Mouse (Mus musculus): ENCODE data around the gene Reck.

Reck gene

DNA sequence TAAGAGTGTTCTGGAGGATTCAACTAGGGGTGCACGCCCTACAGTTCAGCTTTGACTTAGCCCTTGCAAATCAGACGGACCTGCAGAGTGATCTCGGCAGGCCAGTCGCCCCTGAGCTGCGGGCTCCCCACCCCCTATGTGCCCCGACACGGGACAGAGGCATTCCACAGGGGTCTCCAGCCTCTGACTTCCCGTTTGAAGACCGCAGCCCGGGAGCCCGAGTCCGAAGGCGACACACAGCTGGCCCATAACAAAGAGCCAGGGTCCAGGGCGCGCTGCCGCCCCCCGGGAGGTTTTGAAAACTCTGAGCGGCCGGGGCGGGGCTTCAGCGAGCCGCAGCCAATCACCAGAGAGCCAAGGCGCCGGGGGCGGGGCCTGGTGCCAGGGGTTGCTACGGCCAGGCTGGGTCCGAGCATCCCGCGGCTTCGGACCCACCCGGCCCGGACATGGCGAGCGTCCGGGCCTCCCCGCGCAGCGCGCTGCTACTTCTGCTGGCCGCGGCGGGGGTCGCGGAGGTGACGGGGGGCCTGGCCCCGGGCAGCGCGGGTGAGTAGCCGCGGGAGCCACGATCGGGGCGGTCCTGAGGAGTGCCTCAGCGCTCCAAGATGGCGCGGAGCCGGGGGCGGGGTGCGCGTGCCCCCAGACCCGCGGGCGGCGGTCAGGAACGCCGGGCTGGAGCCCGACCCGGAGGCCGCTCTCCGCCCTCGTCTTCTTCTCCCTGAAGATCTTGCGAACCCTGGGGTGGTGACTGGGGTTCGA lies at the start of gene Reck:
TSS of gene Reck (plus strand) at position 371 of the 759 bp plus-strand sequence.
- peak; percentile 75 for DNase-seq

DNA sequence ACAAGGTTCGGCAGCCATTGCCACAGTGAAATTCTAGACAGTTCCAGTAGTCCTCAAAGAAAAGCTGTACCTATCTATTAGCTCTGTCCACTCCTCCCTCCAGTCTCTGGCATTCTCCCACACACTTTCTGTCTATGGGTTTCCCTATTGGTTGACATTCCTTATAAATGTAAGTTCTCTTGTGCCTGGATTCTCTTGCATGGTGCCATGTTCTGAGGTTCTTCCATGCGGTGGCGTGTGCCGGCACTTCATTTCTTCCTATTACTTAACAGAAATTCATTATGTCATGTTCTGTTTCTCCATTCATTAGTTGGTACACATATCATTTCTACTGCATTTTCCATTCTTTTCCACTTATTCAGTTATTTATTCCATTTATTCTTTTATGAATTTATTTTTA lies 46.5 kb upstream of the Reck start:
- no peak for DNase-seq

DNA sequence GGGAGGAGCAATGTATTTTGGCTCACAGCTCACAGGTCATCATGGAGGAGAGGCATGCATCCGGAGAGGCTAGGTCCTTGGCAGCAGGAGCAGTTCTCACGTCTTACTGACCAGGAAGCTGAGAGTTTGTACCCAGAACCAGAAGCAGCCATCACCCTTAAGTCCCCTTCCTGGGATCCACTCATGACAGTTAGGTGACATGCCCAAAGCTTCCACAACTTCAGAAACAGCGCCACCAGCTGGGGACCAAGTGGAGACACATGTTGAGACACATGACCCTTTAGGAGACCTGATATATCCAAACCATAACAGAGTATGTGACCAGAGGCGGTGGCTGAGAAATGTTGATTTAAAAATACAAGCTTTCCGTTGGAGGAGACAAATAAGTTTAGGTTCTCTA lies 43.3 kb upstream of the Reck start:
- DNase-seq, result no peak

DNA sequence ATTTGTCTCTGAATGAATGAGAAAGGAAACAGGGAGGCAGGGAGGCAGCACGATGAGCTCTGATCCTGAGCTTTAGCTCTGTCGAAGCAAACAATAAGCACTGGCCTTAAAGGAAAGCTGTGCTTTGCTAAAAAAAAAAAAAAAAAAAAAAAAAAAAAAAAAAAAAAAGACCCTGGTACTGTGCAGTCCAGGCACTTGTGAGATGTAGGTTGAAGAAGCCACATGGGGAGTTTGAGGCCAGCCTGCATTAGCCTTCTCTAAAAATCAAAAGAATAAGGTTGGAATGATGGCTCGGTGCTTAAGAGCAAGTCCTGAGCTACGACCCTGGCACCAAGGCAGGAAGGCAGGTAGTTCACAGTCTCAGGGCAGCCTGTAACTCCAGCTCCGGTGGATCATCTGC lies 41.6 kb upstream of the Reck start:
- DNase-seq, result no peak

DNA sequence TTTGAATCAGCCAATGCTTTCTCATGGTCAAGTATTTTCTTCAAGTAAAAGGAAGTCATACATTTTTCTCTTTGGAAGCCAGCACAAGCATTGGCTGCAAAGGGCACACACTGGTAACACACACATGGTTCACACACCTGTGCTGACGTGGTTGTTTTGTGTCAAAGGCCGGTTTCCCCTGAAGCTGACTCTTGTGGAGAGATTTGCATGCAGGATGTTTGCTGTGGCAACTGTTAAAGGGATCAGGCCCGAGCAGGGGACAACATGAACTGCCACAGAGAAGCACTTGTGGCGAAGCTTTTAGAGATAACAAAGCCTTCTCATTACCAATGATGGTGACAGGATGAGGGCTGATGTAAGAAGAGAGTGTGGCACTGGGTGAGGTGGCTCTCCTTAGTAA lies 40.6 kb upstream of the Reck start:
- no peak for DNase-seq

DNA sequence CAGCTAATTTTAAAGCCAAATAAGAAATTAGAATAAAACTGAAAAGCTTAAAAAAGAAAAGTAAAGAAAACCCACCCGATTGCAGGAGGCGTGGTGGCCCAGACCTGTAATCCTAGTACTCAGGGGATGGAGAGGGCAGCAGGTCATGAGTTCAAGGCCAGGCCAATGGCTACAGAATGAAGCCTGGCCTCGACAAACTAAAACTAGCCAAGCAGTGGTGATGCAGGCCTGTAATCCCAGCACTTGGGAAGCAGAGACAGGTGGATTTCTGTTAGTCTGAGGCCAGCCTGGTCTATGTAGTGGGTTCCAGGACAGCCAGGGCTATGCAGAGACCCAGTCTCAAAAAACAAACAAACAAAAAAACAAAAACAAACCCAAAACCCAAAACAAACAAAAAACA lies 37.0 kb upstream of the Reck start:
- no peak for DNase-seq

DNA sequence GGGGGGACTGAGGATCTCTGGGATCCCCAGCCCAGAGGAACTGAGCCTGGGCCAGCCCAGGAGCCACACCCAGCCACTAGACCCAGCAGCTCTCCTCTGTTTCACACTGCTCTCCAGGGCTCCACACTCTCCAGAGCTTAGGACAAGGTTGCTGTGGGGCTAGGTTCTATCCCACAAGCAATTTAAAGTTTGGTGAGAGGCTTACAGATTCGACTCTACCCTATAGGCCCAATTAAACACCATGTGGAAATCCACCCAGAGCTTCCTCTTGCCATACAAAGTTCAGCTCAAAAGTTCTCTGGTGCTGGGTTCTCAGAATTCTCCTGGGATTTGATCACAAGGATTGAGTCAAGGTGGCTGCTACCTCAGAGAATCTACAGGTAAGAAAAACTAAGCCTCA lies 35.2 kb upstream of the Reck start, which contains the start of gene Olfr157:
TSS of gene Olfr157 (minus strand) at position 101 of the 400 bp plus-strand sequence.
- DNase-seq, result no peak

DNA sequence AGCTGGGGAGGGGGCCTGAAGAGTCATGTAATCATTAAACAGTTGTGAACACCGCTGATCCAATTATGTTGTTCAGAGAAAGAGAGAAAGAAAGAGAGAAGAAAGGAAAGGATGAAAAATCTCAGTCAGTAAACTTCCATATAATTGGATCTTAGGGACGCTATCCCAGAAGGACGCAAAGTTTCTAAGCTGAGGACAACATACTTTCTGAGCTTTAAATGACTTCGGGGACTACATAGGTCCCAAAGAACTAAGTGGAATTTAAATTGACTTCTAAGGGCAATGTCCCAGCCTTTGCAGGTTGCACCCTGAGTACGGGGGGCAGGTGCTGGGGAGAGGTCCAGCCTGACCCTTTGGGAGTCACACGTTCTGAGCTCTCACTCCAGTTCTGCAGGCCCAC lies 24.1 kb upstream of the Reck start, which contains the start of gene Olfr155:
TSS of gene Olfr155 (plus strand) at position 301 of the 400 bp plus-strand sequence.
- DNase-seq, result no peak

DNA sequence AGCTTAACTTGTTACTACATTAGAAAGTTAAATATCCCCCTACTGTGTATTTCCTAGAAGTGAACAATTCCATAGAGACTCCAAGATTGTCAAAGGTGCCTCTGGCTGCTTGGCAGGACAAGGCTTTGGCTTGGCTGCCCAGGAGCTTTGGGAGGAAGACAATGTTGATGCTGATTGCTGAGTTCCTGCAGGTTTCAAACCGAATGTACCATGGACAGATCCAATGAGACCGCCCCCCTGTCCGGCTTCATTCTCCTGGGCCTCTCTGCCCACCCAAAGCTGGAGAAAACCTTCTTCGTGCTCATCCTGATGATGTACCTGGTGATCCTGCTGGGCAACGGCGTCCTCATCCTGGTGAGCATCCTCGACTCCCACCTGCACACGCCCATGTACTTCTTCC lies 21.2 kb upstream of the Reck start:
- no peak for DNase-seq

DNA sequence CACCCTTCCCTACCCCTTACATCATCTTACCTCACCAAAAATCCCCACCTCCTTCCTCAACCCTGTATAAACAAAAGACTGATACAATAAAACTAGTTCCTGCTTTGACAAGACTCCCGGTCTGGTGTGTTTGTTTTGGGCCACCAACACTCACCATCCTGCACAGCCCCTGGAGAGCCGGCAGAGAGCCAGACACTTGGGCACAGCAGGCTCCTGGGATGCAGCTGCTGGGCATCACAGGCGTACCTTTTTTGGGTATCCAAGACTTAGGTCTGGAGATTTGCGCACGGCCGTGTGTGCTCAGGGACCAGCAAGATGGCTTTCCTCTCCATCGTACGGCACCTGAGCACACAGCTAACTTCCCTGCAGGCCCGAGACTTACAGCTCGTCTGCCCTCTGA lies 15.4 kb upstream of the Reck start:
- no peak for DNase-seq

DNA sequence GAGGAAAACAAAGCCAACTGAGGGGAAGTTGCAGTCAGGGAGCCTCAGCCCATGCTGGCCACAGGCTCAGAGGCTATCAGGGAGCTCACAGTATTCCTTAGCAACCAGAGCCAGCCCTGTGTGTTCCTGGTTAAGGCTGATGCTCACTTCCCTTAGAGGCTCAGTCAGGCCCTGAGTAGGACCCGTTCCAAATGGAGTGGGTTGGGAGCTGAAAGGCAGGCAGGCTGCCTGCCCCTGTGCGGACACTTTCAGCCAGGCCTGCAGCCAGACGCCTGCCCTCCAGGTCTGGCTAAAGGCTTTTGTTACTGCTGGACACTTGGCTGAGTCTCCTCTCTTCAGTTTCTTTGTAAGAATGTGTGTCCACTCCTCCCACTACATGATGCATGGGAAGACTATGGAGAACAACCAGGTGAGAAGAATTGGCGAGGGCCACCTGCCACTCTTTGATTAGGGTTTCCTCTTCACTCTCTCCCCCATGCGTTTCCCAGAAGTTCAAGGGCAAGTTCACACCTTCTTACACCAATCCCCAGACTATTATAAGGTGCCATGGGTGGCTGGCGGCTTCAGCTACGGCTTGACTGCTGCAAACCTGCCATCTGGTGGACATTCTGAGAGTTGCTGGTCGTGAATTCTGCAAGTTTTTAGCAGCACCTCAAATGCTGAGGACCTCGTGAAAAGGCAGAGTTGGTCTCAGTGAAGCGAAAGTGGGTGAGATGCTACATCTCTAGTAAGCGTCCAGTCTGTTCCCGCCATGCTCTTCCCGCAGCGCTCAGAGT lies 14.4 kb upstream of the Reck start:
- peak; percentile 67 for DNase-seq

DNA sequence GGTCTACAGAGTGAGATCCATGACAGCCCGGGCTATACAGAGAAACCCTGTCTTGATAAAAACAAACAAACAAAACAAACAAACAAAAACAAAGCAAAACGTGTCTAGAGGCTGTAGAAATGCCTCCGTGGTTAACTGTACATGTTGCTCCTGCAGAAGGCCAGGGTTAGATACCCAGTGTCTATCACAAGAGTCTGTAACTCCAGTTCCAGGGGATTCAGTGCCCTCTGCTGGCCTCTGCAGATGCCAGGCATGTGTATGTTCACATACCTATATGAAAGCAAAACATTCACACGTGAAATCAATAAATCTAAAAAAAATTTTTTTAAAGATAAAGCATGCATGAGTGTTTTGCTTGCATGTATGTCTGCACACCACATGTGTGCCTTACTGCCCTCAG lies 12.0 kb upstream of the Reck start:
- no peak for DNase-seq

DNA sequence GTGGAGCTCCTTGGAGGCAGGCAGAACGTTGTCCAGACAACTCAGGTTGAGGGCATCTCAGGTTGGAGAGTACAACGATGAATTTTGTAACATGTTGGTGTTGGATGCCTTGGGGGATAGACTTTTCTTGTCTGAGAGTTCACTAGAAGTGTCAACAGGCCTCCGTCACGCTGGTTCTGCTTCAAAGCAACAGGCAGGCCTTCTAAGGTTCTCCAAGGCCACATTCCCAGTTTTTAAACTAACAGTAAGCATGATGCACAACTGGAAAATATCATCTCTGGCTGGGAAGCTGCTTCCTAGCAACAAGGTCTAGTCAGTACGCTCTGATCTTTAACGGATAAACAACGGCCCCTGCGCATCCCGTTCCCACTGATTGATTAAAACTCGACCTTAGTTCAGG lies 5.5 kb upstream of the Reck start:
- DNase-seq, result no peak

DNA sequence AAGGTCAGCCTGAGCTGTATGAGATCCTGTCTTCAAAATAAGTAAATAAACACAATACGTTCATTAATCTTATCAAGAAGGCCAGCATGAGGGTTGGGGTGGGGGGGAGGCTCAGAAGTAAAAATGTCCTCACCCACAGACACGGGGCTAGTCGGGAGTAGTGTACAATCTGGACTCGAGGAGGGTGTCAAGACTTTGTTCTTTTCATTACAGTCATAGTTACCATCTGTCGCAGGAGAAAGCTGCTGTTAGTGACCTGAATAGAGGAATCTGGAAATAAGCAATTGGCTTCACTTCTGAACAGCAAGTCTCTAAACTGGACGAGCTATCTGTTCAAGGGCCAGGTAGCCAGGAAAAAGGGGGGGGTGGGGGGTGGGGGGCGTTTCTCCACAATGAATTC lies 829 bp upstream of the Reck start:
- no peak for DNase-seq

DNA sequence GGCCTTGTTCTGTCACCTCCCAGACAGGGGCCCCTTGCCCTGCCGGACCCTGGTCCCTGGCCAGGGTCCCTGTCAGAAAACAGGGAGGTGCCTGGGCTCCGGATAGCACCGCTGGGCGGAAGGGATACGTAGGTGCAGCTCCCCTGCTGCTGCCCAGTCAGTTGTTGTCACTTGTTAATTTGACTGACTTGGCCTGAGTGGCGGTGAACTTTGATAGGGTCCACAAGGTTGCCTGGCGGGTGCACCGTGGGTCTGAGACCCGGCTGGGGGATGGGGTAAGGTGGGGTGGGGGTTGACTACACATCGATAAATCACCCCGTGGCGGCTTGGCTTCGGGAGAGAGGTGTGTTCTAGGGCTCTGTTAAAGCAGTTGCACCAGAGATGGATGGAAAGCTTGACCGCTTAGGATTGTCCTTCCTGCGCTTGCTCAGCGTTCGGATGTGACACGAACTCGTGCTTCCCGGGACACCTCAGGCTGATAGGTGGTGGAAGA lies 635 bp downstream of the Reck start:
- peak; percentile 45 for DNase-seq

DNA sequence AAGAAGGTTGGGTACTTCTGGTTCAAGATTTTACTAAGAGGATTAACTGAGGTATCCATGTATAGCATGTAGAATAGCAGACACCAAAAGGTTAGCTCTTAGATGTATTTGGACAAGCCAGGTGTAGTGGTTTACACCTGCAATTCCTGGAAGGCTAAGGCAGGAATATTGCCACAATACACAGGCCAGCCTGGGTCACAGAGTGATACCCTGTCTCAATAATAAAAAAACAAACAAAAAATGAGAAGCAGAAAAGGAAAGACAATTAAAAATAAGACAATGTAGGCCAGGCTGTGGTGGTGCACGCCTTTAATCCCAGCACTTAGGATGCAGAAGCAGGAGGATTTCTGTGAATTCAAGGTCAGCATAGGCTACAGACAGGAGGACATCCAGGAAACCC lies 1.9 kb downstream of the Reck start:
- no peak for DNase-seq

DNA sequence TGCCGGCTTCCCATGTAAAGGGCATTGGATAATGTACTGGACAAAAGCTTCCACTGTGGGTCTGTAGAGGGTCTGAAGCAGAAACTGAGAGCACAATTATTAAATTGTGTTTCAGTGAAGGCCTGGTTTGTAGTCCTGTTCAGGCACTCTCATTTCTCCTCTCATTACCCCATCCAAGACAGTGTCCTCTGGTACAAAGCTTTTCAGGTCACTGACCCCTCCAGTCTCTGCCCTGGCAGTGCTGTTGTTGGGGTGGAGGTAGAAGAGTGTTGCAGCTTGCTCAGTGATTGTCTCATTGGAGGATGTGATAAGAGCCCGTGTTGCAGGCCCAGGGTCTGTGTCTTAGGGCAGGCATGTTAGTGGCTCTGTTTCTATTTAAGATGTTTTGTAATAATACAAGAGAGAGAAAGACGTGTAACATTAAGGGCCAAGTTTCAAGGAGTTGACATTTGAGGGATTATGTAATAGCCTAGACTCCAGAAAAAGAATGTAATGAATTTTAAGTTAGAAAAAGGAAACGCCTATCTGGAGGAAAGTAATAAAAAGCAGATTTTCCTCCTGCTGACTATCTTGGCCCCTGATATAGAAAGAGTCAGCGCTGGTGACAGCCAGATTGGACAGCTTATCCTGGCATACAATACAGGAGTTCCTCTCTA lies 2.9 kb downstream of the Reck start:
- peak; percentile 17 for DNase-seq

DNA sequence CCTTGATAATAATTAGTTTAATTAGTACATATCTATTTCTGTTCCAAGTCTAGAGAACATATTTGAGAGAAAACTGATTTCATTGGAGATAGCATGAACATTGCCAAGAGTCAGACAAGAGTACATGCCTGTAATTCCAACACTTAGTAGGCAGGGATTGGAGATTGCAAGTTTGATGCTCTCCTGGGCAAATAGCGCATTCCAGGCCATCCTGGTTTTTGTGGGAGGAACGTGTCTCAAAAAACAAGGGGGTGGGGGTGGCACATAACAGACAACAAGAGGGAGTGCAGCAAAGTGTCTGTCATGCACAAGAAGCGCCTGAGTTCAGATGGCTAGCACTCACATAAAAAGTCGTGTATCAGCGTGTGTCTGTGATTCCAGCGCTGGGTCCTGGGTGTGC lies 4.2 kb downstream of the Reck start:
- DNase-seq, result no peak

DNA sequence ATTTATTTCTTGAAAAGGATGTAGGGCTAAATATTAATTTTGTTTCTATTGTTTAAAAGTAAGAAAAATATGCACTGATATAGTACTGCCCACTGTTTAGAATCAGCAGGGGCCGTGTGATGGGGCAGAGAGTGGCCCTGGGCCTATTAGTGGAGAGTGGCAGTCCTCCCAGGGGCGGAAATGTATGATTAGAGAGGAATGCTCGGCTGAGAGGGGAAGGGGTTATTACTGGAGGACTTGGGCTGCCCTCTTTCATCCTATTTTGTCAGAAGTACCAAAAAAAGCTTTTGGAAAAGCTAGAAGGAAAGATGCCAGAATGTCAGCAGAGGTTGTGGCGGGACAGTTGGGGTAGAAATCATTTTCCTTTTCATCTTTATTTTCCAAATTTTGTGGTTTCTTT lies 8.9 kb downstream of the Reck start:
- DNase-seq, result no peak

DNA sequence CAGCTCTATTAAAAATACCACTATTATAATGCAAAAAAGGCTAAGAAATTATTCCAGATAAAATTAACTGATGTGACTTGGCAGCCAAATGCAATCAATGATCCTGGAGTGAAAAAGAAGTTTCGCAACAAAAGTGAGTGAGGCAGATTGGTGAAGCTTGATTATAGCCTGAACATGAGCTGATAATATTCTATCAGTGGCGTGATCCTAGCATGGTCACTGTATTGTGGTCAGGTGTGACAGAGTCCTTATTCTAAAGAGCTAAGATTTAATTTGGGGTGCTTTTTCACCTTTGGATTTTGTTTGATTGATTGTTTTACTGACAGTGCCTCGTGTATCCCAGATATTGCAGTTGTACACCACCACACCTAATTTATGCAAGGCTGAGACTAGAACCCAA lies 15.9 kb downstream of the Reck start:
- DNase-seq, result no peak

DNA sequence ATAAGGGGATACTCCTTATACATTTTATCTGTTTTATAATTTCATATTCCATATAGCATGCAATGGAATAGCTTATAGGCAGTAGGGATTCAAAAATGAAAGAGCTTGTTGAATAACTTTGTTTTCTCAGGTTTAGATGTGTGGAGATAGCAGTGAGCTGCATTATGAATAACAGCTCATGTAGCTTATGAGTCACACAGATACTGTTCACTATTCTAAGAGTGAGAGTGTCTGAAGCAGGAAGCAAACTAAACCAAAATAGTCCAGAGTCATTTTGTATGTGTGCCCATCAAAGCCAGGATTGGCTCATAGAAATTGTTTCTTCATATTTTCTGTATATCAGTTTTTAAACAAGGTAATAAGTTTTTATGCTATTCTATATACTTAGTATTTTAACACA lies 21.9 kb downstream of the Reck start:
- DNase-seq, result no peak

DNA sequence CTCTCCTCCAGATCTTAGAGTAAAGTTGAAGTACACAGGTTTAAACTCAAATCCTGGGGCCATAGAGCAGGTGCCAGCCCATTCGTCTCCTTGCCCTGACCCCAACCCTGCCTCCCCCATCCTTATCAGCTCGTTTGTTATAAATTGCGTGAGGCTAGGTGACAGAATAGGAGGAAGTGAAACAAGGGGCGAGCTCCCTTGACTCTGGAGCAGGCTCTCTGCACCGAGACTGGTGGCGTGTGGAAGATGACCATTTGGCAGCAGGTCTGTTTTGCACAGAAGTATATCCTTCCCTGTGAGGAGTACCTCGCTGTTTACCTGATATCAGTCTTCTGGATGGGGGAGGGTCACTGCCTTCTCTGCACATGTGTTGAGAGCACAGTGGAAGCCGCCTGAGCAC lies 23.9 kb downstream of the Reck start:
- DNase-seq, result no peak

DNA sequence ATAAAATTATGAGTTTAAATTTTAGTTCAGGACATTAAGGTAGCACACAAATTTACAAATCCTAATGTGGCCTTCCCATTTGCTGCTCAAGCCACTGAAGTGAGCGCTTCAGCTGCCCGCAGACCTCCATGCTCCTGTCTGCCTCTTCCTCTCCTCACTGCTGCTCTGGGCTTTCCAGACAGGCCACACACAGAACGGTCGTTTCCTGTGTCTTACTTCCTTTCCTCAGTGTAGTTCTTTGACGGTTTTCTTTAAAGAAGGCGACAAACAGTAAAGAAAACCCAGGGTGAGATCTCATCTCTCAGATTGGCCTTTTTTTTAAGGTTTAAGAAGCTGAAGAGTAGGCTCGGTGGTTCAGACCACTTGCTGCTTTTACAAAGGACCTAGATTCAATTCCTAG lies 28.4 kb downstream of the Reck start:
- no peak for DNase-seq

DNA sequence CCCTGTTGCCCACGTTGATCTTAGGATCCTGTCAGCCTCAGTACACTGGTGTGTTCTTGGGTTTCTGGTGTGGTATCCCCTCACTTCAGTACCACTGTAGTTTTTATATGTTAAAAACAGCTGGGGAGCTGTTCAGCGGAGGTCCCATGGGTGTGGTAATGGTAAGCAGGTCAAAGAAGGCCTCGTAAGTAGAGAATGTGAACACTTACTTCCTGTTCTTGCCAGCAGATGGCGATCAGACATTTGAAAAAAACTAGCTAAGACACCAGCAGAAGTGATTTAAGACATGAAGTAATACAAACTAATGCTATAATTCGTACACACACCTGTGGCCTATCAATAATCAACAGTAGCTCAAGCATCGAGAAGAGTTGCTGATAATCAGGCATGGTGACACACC lies 31.1 kb downstream of the Reck start:
- peak; percentile 71 for DNase-seq

Data from kidney, adult 9 months (tissue).